Mouse (Mus musculus) liver, embryonic 11.5 days (tissue): ENCODE results near the gene Ncor1. TPM values are rescaled to one million over a fixed set of nuclear protein-coding genes. Genes with fewer than 3 reads are reported as not detected.

Experiments used
- ATAC-seq: fragments of 200-750 bp; cut with Nextera tagmentation; replicated peaks from 2 replicates; pipeline ENCODE4 v1.8.0; 2017; ENCODE audit warnings: moderate number of reproducible peaks, mild to moderate bottlenecking, moderate TSS enrichment, moderate library complexity; ENCODE audit not compliant: low FRiP score
- DNase-seq: peaks from one replicate; pipeline ENCODE4 v3.0.0-alpha.2; 2017; ENCODE audit warnings: low spot score
- H3K27ac ChIP-seq: fragments of 300-500 bp; sonication (generic); 2 replicates; pipeline ENCODE4 v1.5.1; 2014; ENCODE audit warnings: mild to moderate bottlenecking, low read depth, low read length, control low read depth
- H3K27me3 ChIP-seq: fragments of 300-500 bp; sonication (generic); replicated peaks from 2 replicates; pipeline ENCODE4 v1.6.1; 2014; ENCODE audit warnings: low read length, mixed read lengths; ENCODE audit not compliant: control insufficient read depth, insufficient read depth
- H3K36me3 ChIP-seq: fragments of 300-500 bp; sonication (generic); 2 replicates; pipeline ENCODE4 v1.6.1; 2014; ENCODE audit warnings: mild to moderate bottlenecking, low read length, moderate library complexity, mixed read lengths; ENCODE audit not compliant: control insufficient read depth, insufficient read depth
- H3K4me1 ChIP-seq: fragments of 300-500 bp; sonication (generic); replicated peaks from 2 replicates; pipeline ENCODE4 v1.6.1; 2014; ENCODE audit warnings: low read length, mixed read lengths; ENCODE audit not compliant: control insufficient read depth, insufficient read depth
- H3K4me2 ChIP-seq: fragments of 300-500 bp; sonication (generic); 2 replicates; pipeline ENCODE4 v1.6.1; 2014; ENCODE audit warnings: mild to moderate bottlenecking, control low read depth, moderate library complexity
- H3K4me3 ChIP-seq: fragments of 300-500 bp; sonication (generic); 2 replicates; pipeline ENCODE4 v1.5.1; 2014; ENCODE audit warnings: low read depth, low read length, control low read depth
- H3K9ac ChIP-seq: fragments of 300-500 bp; sonication (generic); 2 replicates; pipeline ENCODE4 v1.6.1; 2014; ENCODE audit warnings: low read depth, low read length, control low read depth
- H3K9me3 ChIP-seq: fragments of 300-500 bp; sonication (generic); 2 replicates; pipeline ENCODE4 v1.6.1; 2016; ENCODE audit warnings: low read length, inconsistent platforms, mixed read lengths; ENCODE audit not compliant: control insufficient read depth
- WGBS: fragments of 180-500 bp; shearing (Covaris S2); extraction: QIAGEN DNeasy Blood & Tissue Kit; methylation state at CpG from one replicate; pipeline ENCODE4 v1.1.7; 2014; 5-methylcytosine and 5-hydroxymethylcytosine counted together
- polyA plus RNA-seq: library from polyadenylated mRNA; unstranded; fragments of >200 nt; fragmentation: Nextera tagmentation; extraction: Ambion mirVana; gene quantifications from 2 replicates; pipeline ENCODE4 v1.2.1, GENCODE M21; 2014

Ncor1 gene
- polyA plus RNA-seq, 1 experiment from 2014 or later: 144 TPM

DNA sequence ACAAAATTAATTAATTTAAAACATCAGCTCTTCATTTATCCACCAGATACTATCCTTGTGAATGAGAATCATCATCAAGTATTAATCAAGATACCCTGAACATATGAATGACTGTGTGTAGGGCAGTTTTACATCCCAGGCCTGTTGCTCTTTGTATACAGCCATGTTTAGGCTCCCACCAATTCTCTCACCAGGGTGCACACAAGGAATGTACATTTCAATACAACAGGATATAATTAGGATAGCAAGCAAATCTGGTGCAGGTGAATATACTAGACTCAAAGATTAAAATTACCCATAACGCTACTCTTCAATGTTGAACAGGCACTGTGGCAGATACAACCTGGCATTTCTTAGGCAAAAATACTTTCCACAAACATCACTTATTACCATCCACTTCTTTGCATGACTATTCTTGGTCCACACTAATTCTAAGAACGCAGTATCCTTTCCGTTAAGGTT, 2.3 kb downstream of the Ncor1 start:
- DNase-seq: no peak
- H3K27me3 ChIP-seq: no peaks in the 10 kb centered on the region
- WGBS: 8% methylated on average over 3 of the region's 3 CpGs

DNA sequence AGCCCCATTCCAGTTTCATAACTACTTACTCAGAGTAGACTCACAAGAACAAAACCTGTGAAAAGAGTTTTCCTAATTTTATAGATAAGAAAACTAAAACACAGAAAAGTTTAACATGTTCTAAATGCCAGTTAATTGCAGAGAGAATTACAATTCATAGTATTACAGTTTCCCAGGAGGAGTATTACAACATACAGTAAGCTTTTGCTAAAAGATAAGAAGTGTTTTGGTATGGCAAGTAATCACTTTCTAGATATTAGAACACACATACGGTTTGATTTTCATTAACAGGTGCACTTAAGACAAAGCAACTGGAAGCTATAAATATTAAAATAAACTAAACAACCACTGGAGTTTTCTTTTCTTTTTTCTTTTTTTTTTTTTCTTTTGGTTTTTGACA, 3.1 kb downstream of the Ncor1 start:
- H3K4me1 ChIP-seq: peaks cover 12% of the 10 kb centered on the region; the same call in 1 of the 2 replicates
- no peak overlapping the region; the same call in 1 of the 2 replicates for H3K4me3 ChIP-seq
- ATAC-seq: no peak
- no peak overlapping the region for H3K27ac ChIP-seq
- H3K36me3 ChIP-seq: peaks cover 4% of the 10 kb centered on the region; the same call in 1 of the 2 replicates
- H3K9me3 ChIP-seq: no peaks in the 10 kb centered on the region
- H3K27me3 ChIP-seq: no peaks in the 10 kb centered on the region
- H3K4me2 ChIP-seq: peak overlapping the region; percentile 77
- DNase-seq: no peak
- WGBS: 46% methylated on average over 1 of the region's 1 CpGs
- no peak overlapping the region for H3K9ac ChIP-seq

More for the DNA sequence above, 2.3 kb downstream of the Ncor1 start:
- Histone ChIP-seq H3K9me3 (no peaks in the 10 kb centered on the region), H3K9ac (peak overlapping the region; percentile 100), H3K36me3 (0 out of 2 replicates have a peak, but pooled peaks cover under 1% of the 10 kb centered on the region), H3K27ac (peak overlapping the region; percentile 98), H3K4me1 (peaks cover 13% of the 10 kb centered on the region; the same call in 1 of the 2 replicates), H3K4me3 (peak overlapping the region; percentile 97), H3K4me2 (peak overlapping the region; percentile 77)
- no peak for ATAC-seq

DNA sequence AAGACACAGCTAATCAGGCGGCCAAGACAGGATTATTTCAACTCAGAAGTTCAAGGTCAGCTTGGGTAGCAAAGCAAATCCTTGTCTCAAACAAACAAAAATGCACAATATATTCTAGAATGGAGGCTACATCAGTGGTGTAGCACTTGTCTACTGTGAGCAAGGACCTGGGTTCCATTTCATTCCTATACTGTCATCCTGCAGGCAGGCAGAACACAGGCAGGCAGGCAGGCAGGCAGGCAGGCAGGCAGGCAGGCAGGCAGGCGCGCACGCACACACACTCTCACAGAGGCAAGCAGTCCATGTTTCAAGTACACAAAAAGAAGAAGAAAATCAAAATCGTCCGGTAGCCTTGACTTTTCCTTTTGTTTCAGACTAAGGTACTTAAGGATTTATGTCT, 9.4 kb downstream of the Ncor1 start:
- Histone ChIP-seq H3K9me3 (no peaks in the 10 kb centered on the region), H3K4me1 (no peaks in the 10 kb centered on the region), H3K4me3 (no peak overlapping the region), H3K27ac (no peak overlapping the region), H3K36me3 (peaks cover 4% of the 10 kb centered on the region; the same call in 1 of the 2 replicates), H3K4me2 (no peak overlapping the region), H3K27me3 (no peaks in the 10 kb centered on the region), H3K9ac (no peak overlapping the region)
- ATAC-seq: no peak
- no peak for DNase-seq
- WGBS: 95% methylated on average over 6 of the region's 6 CpGs

DNA sequence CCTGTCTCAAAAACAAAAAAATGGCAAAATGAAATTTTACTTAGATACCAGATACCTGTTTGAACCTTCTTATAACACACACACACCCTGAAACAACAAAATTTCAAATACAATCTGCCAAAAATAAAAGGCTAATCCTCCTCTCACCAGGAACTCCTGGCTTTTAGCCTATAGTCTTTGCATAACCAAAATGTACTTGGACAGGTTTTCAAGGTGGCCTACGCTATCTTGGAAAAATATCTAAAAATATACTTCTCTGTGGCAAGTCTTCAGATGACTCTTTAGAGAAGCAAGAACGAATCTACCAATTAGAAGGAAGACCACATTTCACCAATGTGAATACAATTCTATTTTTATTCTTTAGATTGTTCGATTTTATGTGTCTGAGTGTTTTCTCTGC, 12.5 kb downstream of the Ncor1 start:
- Histone ChIP-seq H3K4me1 (no peaks in the 10 kb centered on the region), H3K9ac (no peak overlapping the region), H3K4me3 (no peak overlapping the region), H3K27me3 (no peaks in the 10 kb centered on the region), H3K9me3 (no peaks in the 10 kb centered on the region), H3K36me3 (peaks cover 1% of the 10 kb centered on the region; the same call in 1 of the 2 replicates), H3K27ac (no peak overlapping the region), H3K4me2 (no peak overlapping the region)
- ATAC-seq (no peak), DNase-seq (no peak)
- WGBS: 90% methylated on average over 3 of the region's 3 CpGs

DNA sequence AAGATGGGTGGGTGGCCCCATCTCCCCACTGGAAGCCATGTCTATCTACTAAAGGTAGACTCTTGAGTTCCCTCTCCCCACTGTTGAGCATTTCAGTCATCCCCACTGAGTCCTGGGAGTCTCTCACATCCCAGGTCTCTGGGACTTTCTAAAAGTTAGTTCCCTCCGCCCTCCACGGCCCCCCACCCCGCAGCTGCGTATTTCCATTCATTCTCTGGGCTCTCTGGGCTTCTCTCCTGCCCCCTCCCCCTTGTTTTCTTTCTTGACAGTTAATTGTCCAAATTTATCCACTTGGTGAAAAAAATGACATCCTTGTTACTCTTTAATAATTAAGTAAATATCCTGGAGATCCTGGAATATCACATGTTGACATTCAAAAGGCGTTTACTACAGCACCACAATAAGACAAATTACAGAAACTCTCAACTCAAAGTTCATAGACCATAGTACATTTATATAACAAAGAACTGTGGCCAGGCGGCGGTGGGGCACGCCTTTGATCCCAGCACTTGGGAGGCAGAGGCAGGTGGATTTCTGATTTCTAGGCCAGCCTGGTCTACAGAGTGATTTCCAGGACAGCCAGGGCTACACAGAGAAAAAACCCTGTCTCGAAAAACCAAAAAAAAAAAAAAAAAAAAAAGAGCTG, 17.5 kb downstream of the Ncor1 start:
- Histone ChIP-seq H3K9ac (no peak overlapping the region), H3K4me1 (0 out of 2 replicates have a peak, but pooled peaks cover 3% of the 10 kb centered on the region), H3K27me3 (no peaks in the 10 kb centered on the region), H3K27ac (no peak overlapping the region), H3K4me3 (no peak overlapping the region), H3K36me3 (0 out of 2 replicates have a peak, but pooled peaks cover 3% of the 10 kb centered on the region), H3K9me3 (no peaks in the 10 kb centered on the region), H3K4me2 (no peak overlapping the region)
- WGBS: 88% methylated on average over 9 of the region's 9 CpGs
- ATAC-seq (no peak), DNase-seq (no peak)

DNA sequence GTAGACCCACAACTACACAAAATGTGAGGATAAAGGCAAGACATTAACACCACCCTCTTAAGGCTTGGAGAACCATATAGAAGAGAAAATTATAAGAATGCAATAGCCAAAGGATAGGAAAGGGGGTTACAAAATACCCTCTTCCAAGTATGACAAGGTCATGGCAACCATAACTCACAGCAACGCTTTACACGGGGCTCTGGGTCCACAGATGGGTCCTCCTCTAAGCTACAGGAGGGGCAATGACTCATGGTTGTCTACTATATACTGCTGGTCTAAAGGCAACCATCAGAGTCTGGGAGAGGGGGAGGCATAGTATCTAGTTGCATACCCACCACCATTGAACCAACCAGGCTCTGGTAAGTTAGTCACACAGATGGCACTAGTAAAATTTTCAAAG, 26.1 kb downstream of the Ncor1 start:
- H3K9me3 ChIP-seq: no peaks in the 10 kb centered on the region
- ATAC-seq (no peak), DNase-seq (no peak)
- H3K4me3 ChIP-seq: no peak overlapping the region
- peaks cover 20% of the 10 kb centered on the region for H3K36me3 ChIP-seq
- no peaks in the 10 kb centered on the region for H3K27me3 ChIP-seq
- H3K4me1 ChIP-seq: no peaks in the 10 kb centered on the region
- H3K9ac ChIP-seq: no peak overlapping the region
- no peak overlapping the region for H3K4me2 ChIP-seq
- WGBS: 95% methylated on average over 2 of the region's 2 CpGs
- H3K27ac ChIP-seq: no peak overlapping the region

DNA sequence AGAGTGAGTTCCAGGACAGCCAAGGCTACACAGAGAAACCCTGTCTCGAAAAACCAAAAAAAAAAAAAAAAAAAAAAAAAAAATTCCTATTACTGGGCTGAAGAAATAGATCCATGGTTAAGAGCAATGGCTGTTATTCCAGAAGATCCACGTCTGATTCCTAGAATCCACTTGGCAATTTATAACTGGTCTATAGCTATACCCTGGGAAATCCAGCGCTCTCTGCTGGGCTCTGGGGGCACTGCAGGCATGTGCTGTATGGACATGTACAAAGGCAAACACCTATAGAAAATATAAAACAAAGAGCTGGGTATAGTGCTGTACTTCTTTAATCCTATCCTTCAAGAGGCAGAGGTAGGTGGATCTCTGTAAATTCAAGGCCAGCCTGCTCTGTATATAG, 31.2 kb downstream of the Ncor1 start:
- Histone ChIP-seq H3K4me1 (no peaks in the 10 kb centered on the region), H3K36me3 (peaks cover 14% of the 10 kb centered on the region; the same call in 1 of the 2 replicates), H3K27ac (no peak overlapping the region), H3K9ac (no peak overlapping the region), H3K4me3 (no peak overlapping the region), H3K9me3 (no peaks in the 10 kb centered on the region), H3K4me2 (no peak overlapping the region), H3K27me3 (no peaks in the 10 kb centered on the region)
- WGBS: 84% methylated on average over 2 of the region's 3 CpGs
- DNase-seq (no peak), ATAC-seq (no peak)

DNA sequence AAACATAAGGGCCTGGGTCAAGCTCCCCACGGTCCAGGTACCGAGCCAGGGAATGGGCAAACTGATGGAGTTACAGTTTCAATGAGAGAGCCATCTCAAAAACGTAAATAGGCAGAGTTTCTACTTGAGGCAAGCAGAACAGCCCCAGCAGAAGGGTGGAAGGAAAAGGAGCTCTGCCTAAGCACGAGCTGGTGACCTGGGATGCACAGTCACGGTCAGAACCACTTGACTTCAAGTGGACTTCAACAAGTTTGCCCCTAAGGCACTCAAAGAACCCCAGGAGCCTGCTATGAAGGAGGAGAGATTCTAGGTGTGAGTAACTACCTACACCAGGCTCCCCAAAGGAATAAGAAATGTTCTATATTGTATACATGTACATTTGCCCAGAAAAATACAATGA, 32.1 kb downstream of the Ncor1 start:
- no peak overlapping the region for H3K9ac ChIP-seq
- no peak for DNase-seq
- H3K27me3 ChIP-seq: no peaks in the 10 kb centered on the region
- no peaks in the 10 kb centered on the region for H3K4me1 ChIP-seq
- no peak for ATAC-seq
- peaks cover 14% of the 10 kb centered on the region; the same call in 1 of the 2 replicates for H3K36me3 ChIP-seq
- H3K4me3 ChIP-seq: no peak overlapping the region
- no peak overlapping the region for H3K27ac ChIP-seq
- WGBS: 90% methylated on average over 5 of the region's 5 CpGs
- no peak overlapping the region for H3K4me2 ChIP-seq
- H3K9me3 ChIP-seq: no peaks in the 10 kb centered on the region

DNA sequence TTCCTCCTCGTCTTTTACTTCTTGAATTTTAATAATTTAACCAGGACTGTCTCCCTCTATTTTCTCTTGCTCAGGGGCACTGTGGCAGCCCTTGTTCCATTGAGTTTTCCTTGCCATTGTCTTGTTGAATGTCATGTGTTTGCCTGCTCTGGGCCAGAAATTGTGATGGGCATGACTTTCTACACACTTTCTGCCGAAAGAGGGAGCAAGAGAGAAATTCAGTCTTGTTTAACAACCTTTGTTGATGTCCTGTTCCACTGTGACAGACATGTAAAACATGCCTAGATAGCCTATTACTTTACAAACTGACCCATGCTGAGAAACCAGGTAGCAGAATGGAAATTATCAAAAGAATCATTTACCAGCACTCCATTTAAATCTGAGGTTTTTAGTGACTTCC, 33.8 kb downstream of the Ncor1 start:
- H3K36me3 ChIP-seq: peaks cover 12% of the 10 kb centered on the region; the same call in 1 of the 2 replicates
- no peak overlapping the region for H3K4me2 ChIP-seq
- ATAC-seq (no peak), DNase-seq (no peak)
- H3K4me1 ChIP-seq: no peaks in the 10 kb centered on the region
- H3K4me3 ChIP-seq: no peak overlapping the region
- no peaks in the 10 kb centered on the region for H3K9me3 ChIP-seq
- no peak overlapping the region for H3K9ac ChIP-seq
- 79% methylated on average over 2 of the region's 2 CpGs for WGBS
- H3K27ac ChIP-seq: no peak overlapping the region
- no peaks in the 10 kb centered on the region for H3K27me3 ChIP-seq
